Mouse (Mus musculus) ES-CJ7 (cell line): ENCODE measurements around the gene Tenm4.

Experiments
- DNase-seq: peaks from one replicate; pipeline ENCODE4 v3.0.0; 2011; ENCODE audit warnings: low read depth, low spot score

The Tenm4 gene

GRCm38 (mm10) chr7:96677082-96677481 is 506.0 kb downstream of the Tenm4 start:
- DNase-seq = no peak

GRCm38 (mm10) chr7:96678236-96678635 is 507.2 kb downstream of the Tenm4 start:
- no peak for DNase-seq

GRCm38 (mm10) chr7:96679746-96680145 is 508.7 kb downstream of the Tenm4 start:
- DNase-seq = no peak

- DNase-seq = no peak
These were observed 509.4 kb downstream of the Tenm4 start for GRCm38 (mm10) chr7:96680405-96680804.

GRCm38 (mm10) chr7:96681808-96682207 is 510.8 kb downstream of the Tenm4 start:
- no peak for DNase-seq

GRCm38 (mm10) chr7:96688141-96688540 is 517.1 kb downstream of the Tenm4 start:
- DNase-seq = no peak

- no peak for DNase-seq
These were observed 530.2 kb downstream of the Tenm4 start for GRCm38 (mm10) chr7:96701097-96701845.

- no peak for DNase-seq
These were observed 532.9 kb downstream of the Tenm4 start for GRCm38 (mm10) chr7:96703958-96704357.

- DNase-seq = no peak
These were observed 534.5 kb downstream of the Tenm4 start for GRCm38 (mm10) chr7:96705307-96706129.

- no peak for DNase-seq
These were observed 535.5 kb downstream of the Tenm4 start for GRCm38 (mm10) chr7:96706531-96706930.

GRCm38 (mm10) chr7:96707112-96707511 is 536.1 kb downstream of the Tenm4 start:
- no peak for DNase-seq

- no peak for DNase-seq
These were observed 537.0 kb downstream of the Tenm4 start for GRCm38 (mm10) chr7:96708071-96708470.

- DNase-seq = no peak
These were observed 537.5 kb downstream of the Tenm4 start for GRCm38 (mm10) chr7:96708561-96708960.

- no peak for DNase-seq
These were observed 537.9 kb downstream of the Tenm4 start for GRCm38 (mm10) chr7:96708968-96709367.

GRCm38 (mm10) chr7:96709891-96710290 is 538.8 kb downstream of the Tenm4 start:
- no peak for DNase-seq

GRCm38 (mm10) chr7:96710658-96711071 is 539.6 kb downstream of the Tenm4 start:
- DNase-seq = no peak

- no peak for DNase-seq
These were observed 541.8 kb downstream of the Tenm4 start for GRCm38 (mm10) chr7:96712876-96713275.

GRCm38 (mm10) chr7:96716911-96717310 is 545.9 kb downstream of the Tenm4 start:
- no peak for DNase-seq

GRCm38 (mm10) chr7:96718201-96719155 is 547.4 kb downstream of the Tenm4 start:
- DNase-seq = no peak

GRCm38 (mm10) chr7:96719926-96720325 is 548.9 kb downstream of the Tenm4 start:
- DNase-seq = no peak

GRCm38 (mm10) chr7:96720465-96720864 is 549.4 kb downstream of the Tenm4 start:
- DNase-seq = no peak

- DNase-seq = peak; percentile 70
These were observed 551.8 kb downstream of the Tenm4 start for GRCm38 (mm10) chr7:96722796-96723195.
